Mouse (Mus musculus) liver, adult 2 months (tissue): ENCODE data around the gene Hoxa4. TPM values are rescaled to one million over a fixed set of nuclear protein-coding genes. Genes with fewer than 3 reads are reported as not detected.

Source experiments
- DNase-seq: peaks from one replicate; pipeline ENCODE4 v3.0.0-alpha.2; 2011; ENCODE audit warnings: low read depth, low spot score; ENCODE audit errors: extremely low read depth
- H3K27ac ChIP-seq: fragments of 200-500 bp; replicated peaks from 2 replicates; pipeline ENCODE4 v1.5.1; 2012; ENCODE audit warnings: low read depth, mild to moderate bottlenecking, control low read depth, inconsistent platforms, low read length; ENCODE audit not compliant: insufficient read depth
- H3K27me3 ChIP-seq: fragments of 200-500 bp; 2 replicates; pipeline ENCODE4 v1.6.1; 2012; ENCODE audit warnings: mild to moderate bottlenecking, moderate library complexity, low read length, inconsistent platforms; ENCODE audit not compliant: control insufficient read depth, insufficient read depth
- H3K36me3 ChIP-seq: fragments of 200-500 bp; 2 replicates; pipeline ENCODE4 v1.6.1; 2012; ENCODE audit warnings: low read length, inconsistent platforms; ENCODE audit not compliant: control insufficient read depth, insufficient read depth
- H3K4me1 ChIP-seq: fragments of 200-500 bp; 2 replicates; pipeline ENCODE4 v1.6.1; 2011; ENCODE audit warnings: low read length; ENCODE audit not compliant: control insufficient read depth, insufficient read depth
- H3K4me3 ChIP-seq: fragments of 200-500 bp; 2 replicates; pipeline ENCODE4 v1.5.1; 2011; ENCODE audit warnings: low read depth, mild to moderate bottlenecking, control low read depth, low read length, moderate library complexity; ENCODE audit not compliant: insufficient read depth
- H3K79me2 ChIP-seq: fragments of 200-500 bp; 2 replicates; pipeline ENCODE4 v1.6.1; 2012; ENCODE audit warnings: inconsistent platforms, mild to moderate bottlenecking, low read length, moderate library complexity; ENCODE audit not compliant: control insufficient read depth, insufficient read depth
- H3K9ac ChIP-seq: fragments of 200-500 bp; 2 replicates; pipeline ENCODE4 v1.6.1; 2012; ENCODE audit warnings: low read depth, mild to moderate bottlenecking, control low read depth, inconsistent platforms, low read length
- CTCF ChIP-seq: fragments of 200-500 bp; IDR thresholded peaks from 2 replicates; pipeline ENCODE4 v1.5.1; 2011; ENCODE audit warnings: low read depth, low read length, control low read depth
- POLR2A ChIP-seq: fragments of 200-500 bp; IDR thresholded peaks from 2 replicates; pipeline ENCODE4 v1.6.1; 2011; ENCODE audit warnings: low read length, control low read depth; ENCODE audit not compliant: insufficient read depth; ENCODE audit errors: extremely low read depth
- WGBS: fragments of 180-500 bp; shearing (Covaris S2); methylation state at CpG from one replicate; pipeline ENCODE4 v1.1.7; 2018; 5-methylcytosine and 5-hydroxymethylcytosine counted together
- polyA plus RNA-seq: library from polyadenylated mRNA; depleted of rRNA; stranded (reverse); fragments of >200 nt; gene quantifications from 2 replicates; pipeline ENCODE4 v1.2.3, GENCODE M21; 2012; rRNA removed
- total RNA-seq: library from RNA; depleted of rRNA; stranded (reverse); fragments of >200 nt; gene quantifications from 2 replicates; pipeline ENCODE4 v1.2.3, GENCODE M21; 2014; rRNA removed

Gene Hoxa4
- total RNA-seq: 0.28 TPM in 1 of 2 replicates, not detected in the other
- 0.23 and 0.39 TPM in 2 replicates for polyA plus RNA-seq

DNA sequence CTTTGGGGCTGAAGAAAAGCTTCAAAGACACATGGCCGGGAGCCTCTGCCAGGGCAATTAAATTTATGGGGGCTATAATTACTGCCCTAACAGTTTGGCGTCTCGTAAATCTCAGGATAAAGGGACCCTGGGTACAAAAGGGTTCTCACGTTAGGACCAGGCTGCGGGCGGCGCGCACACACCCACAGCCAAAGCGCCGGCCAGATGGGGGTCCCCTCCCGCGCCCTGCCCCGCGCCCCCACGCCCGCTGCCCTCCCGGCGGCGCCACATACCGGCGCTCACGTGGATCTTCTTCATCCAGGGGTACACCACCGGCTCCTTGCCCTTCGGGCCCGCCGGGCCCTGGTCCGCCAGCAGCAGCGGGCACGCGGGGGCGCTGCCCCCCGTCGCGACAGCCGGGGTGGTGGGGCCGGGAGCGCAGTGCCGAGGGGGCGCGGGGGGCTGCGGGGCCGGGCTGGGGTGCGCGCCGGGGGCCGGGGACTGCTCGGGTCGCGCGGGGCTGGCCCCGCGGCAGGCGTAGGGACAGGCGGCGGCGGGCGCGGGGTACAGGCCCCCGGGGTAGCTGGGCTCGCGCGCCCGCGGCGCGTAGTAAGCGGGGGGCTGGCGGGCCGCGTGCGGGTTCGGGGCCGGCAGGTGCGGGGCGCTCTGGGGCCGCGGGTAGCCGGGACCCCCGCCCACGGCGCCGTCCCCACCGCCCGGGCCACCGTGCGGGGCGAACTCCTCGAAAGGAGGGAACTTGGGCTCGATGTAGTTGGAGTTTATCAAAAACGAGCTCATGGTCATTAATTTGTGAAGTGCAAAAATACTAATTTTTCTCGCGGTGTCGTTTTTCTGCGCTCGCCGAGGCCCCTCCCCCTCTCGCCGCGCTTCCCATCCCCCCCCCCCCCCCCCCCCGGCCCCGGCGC is at the start of gene Hoxa4:
Hoxa4 (minus strand) TSS at position 848 of the 905 bp plus-strand sequence.
- Histone ChIP-seq H3K27ac (peak within 1 kb of the TSS; percentile 64; the same call in 1 of the 2 replicates), H3K36me3 (no peaks in the 10 kb centered on the region), H3K79me2 (no peaks in the 10 kb centered on the region), H3K27me3 (peaks cover 22% of the 10 kb centered on the region; the same call in 1 of the 2 replicates), H3K4me1 (peaks cover 2% of the 10 kb centered on the region; the same call in 1 of the 2 replicates), H3K9ac (peak within 1 kb of the TSS; percentile 76), H3K4me3 (peak within 1 kb of the TSS; percentile 71)
- 4% methylated on average over 89 of the region's 102 CpGs for WGBS
- TF ChIP-seq CTCF (no peak), POLR2A (no peak)
- no peak for DNase-seq

DNA sequence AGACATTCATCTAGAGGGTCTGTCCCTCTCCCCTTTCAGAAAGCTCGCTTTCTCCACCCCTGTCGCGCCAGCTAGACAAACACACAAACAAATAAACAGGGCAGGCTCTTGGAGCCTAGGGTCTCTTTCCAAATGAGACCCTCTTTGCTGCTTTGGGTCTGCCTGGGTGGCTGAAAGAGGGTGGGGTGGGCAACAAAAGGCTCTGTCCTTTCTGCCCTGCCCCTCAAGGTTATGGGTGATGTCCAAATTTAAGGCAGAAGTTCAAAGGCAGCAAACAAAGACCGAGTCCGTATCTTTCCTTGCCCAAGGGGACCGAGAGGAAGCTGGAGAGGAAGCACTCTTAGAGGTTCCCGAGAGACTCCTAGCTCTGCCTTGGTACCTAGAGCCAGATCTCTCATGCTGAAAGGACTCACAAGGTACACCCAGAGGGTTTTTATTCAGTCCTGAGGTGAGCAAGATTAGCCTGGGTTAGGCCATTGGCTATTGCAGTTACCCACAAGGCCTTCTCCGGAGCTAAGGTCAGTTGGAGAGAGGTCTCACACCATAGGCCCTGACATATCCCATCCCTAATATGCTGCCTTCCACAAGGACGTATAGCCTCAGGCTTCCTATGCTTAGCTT is 49.6 kb upstream of the Hoxa4 start:
- Histone ChIP-seq H3K27ac (no peak overlapping the region), H3K36me3 (no peaks in the 10 kb centered on the region), H3K4me1 (no peaks in the 10 kb centered on the region), H3K27me3 (peaks cover 65% of the 10 kb centered on the region), H3K9ac (no peak overlapping the region), H3K4me3 (no peak overlapping the region), H3K79me2 (no peaks in the 10 kb centered on the region)
- TF ChIP-seq POLR2A: no peak
- no peak for TF ChIP-seq CTCF
- DNase-seq: no peak
- WGBS: 8% methylated on average over 9 of the region's 9 CpGs

DNA sequence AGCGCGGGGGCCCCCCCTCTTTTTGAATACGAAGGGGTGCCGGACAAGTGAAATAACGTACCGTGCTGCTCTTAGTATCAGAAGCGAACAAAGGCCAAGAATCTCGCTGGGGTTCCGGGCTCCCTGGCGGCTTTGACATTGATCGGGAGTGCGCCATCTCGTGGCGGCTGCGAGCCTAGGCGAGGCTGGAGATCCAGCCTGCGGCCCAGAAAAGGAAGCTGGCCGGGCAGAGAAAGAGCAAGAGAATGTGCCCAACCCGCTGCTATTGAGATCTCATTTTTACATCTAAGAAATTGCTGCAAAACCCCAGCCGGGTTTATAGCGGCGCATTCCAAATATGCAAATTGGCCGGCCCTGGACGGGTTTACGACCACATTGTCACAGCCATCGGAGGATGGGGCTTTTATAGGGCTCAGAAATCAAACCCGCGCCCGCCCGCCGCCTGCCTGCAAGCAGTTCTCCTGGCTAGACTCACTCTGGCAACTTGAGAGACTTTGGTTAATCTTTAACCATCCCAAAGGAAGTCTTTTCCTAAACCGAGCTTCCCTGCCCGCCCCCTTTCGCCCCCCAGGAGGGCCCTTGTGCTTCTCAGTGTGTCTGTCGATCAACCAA is 48.9 kb upstream of the Hoxa4 start, which contains the start of gene Hoxa10:
Hoxa10 (minus strand) TSS at position 466 of the 612 bp plus-strand sequence.
- Histone ChIP-seq H3K27ac (no peak within 1 kb of the TSS), H3K4me1 (no peaks in the 10 kb centered on the region), H3K9ac (no peak within 1 kb of the TSS), H3K36me3 (no peaks in the 10 kb centered on the region), H3K4me3 (no peak within 1 kb of the TSS), H3K27me3 (peaks cover 64% of the 10 kb centered on the region), H3K79me2 (no peaks in the 10 kb centered on the region)
- peak; percentile 81 for TF ChIP-seq CTCF
- no peak for TF ChIP-seq POLR2A
- WGBS: 4% methylated on average over 35 of the region's 35 CpGs
- peak; percentile 22 for DNase-seq

DNA sequence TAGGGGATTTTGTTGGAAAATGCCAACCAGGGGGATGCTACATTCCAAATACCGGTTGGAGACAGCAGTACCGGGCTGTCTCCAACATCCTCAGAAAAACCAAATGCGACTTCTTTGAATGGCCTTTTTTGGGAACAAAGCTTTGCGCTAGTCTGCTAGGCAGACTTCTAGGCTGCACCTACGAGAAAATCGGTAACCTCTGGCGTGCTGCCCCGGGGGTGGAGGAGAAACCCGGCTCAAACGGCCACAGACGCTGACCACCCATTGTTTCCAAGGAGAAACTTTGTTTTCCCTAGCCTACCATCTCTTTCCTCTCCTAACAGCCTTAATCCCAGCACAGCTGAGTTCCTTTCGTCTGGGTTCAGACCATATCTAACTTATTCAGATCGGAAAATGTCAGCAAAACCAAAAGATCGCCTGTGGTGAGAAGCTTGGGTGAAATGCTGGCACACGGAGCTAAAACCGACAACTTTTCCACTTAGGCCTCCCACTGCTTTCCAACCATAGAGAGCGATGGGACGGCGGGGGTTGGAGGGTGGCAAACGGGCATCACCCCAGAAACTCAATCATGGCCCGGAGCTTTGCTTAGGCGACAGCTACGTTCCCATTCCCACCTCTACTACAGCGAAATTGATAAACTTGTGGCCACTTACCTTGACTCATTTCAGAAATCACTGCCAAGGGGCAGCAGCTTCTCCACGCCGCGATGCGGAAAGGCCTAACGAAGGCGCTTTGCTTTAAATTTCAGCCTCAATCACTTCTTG is 48.3 kb upstream of the Hoxa4 start:
- TF ChIP-seq CTCF: no peak
- no peak for TF ChIP-seq POLR2A
- WGBS: 8% methylated on average over 30 of the region's 30 CpGs
- Histone ChIP-seq H3K4me3 (no peak overlapping the region), H3K27me3 (peaks cover 61% of the 10 kb centered on the region), H3K27ac (no peak overlapping the region), H3K79me2 (no peaks in the 10 kb centered on the region), H3K4me1 (no peaks in the 10 kb centered on the region), H3K9ac (no peak overlapping the region), H3K36me3 (no peaks in the 10 kb centered on the region)
- no peak for DNase-seq

DNA sequence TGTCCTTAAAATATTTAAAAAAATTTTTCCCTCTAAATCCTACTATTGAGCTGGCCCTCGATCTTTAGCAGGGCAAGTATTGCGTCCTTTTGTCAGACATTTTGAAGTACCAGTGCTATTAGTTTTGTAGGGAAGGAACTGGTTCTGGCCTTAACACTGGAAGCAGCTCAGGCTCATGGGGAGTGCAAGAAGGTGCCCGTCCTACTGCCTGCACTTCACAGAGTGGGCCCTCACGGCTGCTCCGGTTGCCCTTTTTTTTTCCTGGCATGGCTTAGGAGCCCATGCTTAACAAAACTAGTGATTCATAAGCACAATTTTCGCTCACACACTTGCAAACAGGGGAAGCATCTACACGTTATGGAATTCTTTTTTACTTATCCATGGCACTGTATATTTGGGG is 47.4 kb upstream of the Hoxa4 start:
- peaks cover 65% of the 10 kb centered on the region for H3K27me3 ChIP-seq
- H3K4me3 ChIP-seq: no peak overlapping the region
- TF ChIP-seq CTCF (no peak), POLR2A (no peak)
- H3K79me2 ChIP-seq: no peaks in the 10 kb centered on the region
- no peak overlapping the region for H3K27ac ChIP-seq
- no peak overlapping the region for H3K9ac ChIP-seq
- no peaks in the 10 kb centered on the region for H3K4me1 ChIP-seq
- H3K36me3 ChIP-seq: no peaks in the 10 kb centered on the region
- no peak for DNase-seq
- WGBS: 13% methylated on average over 7 of the region's 7 CpGs
